Mouse (Mus musculus) embryonic facial prominence, embryonic 15.5 days (tissue): ENCODE results near the gene Dffa. TPM values are rescaled to one million over a fixed set of nuclear protein-coding genes. Genes with fewer than 3 reads are reported as not detected.

Experiments used
- ATAC-seq: fragments of 200-750 bp; cut with Nextera tagmentation; 2 replicates; pipeline ENCODE4 v1.8.0; 2017; ENCODE audit warnings: low read depth, moderate TSS enrichment; ENCODE audit not compliant: insufficient number of reproducible peaks, low FRiP score, low TSS enrichment
- H3K27ac ChIP-seq: fragments of 300-500 bp; sonication (generic); replicated peaks from 2 replicates; pipeline ENCODE4 v1.5.1; 2015; ENCODE audit warnings: mild to moderate bottlenecking, inconsistent platforms
- H3K27me3 ChIP-seq: fragments of 300-500 bp; sonication (generic); 2 replicates; pipeline ENCODE4 v1.6.1; 2015; ENCODE audit warnings: inconsistent platforms
- H3K36me3 ChIP-seq: fragments of 300-500 bp; sonication (generic); 2 replicates; pipeline ENCODE4 v1.6.1; 2015; ENCODE audit warnings: mild to moderate bottlenecking, inconsistent platforms
- H3K4me1 ChIP-seq: fragments of 300-500 bp; sonication (generic); 2 replicates; pipeline ENCODE4 v1.6.1; 2015; ENCODE audit warnings: inconsistent platforms
- H3K4me2 ChIP-seq: fragments of 300-500 bp; sonication (generic); replicated peaks from 2 replicates; pipeline ENCODE4 v1.6.1; 2015; ENCODE audit warnings: mild to moderate bottlenecking, inconsistent platforms
- H3K4me3 ChIP-seq: fragments of 300-500 bp; sonication (generic); replicated peaks from 2 replicates; pipeline ENCODE4 v1.5.1; 2015; ENCODE audit warnings: mild to moderate bottlenecking, inconsistent platforms
- H3K9ac ChIP-seq: fragments of 300-500 bp; sonication (generic); 2 replicates; pipeline ENCODE4 v1.6.1; 2015; ENCODE audit warnings: inconsistent platforms
- H3K9me3 ChIP-seq: fragments of 300-500 bp; sonication (generic); replicated peaks from 2 replicates; pipeline ENCODE4 v1.6.1; 2016; ENCODE audit warnings: inconsistent platforms
- WGBS: fragments of 180-500 bp; shearing (Covaris S2); methylation state at CpG from one replicate; pipeline ENCODE4 v1.1.7; 2015; 5-methylcytosine and 5-hydroxymethylcytosine counted together
- polyA plus RNA-seq: library from polyadenylated mRNA; unstranded; fragments of >200 nt; fragmentation: Nextera tagmentation; extraction: Ambion mirVana; gene quantifications from 2 replicates; pipeline ENCODE4 v1.2.1, GENCODE M21; 2015

Gene Dffa
- polyA plus RNA-seq, 1 experiment from 2014 or later, result 35.0 TPM

DNA sequence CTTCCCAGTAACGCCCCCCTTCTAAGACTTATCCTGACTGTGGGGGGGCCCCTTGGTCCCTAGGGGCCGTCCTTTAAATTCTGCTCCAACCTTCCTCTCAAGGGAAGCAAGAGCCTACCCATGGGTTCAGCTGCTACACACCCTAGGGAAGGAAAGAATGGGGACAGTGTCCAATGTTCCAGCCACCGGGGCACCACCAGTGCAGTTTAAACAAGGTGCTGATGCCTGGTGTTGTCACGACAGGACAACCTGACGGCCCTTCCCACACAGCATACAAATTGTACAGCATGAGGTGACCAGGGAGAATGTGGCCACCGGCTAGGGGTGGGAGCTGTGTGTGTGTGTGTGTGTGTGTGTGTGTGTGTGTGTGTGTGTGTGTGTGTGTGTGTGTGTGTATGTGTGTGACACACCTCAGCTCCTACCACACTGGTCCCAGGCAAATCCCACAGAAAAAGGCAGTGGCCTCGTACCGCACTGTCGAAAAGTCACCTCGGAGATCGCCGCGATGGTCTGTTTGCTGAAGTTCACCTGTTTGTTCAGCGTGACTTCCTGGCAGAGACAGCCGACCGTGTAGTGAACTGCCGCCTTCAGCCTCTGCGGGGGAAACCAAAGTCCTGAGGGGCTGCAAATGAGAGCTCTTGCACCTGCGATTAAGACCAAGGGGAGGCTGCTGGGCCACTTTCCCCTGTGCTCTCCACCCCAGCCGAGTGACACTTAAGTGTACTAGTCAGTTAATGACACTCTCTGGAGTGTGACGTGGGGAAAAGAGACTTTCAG, 28.0 kb downstream of the Dffa start:
- H3K9ac ChIP-seq, result no peak overlapping the region
- no peaks in the 10 kb centered on the region for H3K9me3 ChIP-seq
- peaks cover 11% of the 10 kb centered on the region for H3K4me1 ChIP-seq
- H3K4me3 ChIP-seq, result no peak overlapping the region
- no peaks in the 10 kb centered on the region for H3K27me3 ChIP-seq
- H3K4me2 ChIP-seq, result no peak overlapping the region
- H3K27ac ChIP-seq, result no peak overlapping the region
- peaks cover 26% of the 10 kb centered on the region; the same call in 1 of the 2 replicates for H3K36me3 ChIP-seq
- no peak for ATAC-seq
- WGBS, result 86% methylated on average over 21 of the region's 21 CpGs

DNA sequence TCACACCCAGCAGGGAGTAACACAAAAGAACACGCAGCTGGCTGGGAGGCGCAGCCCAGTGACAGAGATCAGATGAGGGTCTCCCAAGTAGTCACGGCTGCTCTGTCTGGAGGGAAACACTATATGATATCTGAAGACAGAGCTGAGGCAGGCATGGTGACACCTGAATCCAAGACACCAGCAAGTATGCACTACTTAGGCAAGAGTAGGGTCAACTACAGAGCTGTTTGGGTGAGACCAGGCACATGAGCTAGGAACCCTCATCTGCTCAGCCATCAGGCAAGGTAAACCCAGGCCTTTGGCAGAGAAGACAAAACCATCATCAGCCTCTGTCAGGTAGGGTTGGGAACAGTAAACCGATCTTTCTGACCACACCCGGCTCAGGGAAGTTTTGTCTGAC, 29.4 kb downstream of the Dffa start:
- WGBS, result 76% methylated on average over 5 of the region's 5 CpGs
- no peak for ATAC-seq
- no peak overlapping the region for H3K9ac ChIP-seq

DNA sequence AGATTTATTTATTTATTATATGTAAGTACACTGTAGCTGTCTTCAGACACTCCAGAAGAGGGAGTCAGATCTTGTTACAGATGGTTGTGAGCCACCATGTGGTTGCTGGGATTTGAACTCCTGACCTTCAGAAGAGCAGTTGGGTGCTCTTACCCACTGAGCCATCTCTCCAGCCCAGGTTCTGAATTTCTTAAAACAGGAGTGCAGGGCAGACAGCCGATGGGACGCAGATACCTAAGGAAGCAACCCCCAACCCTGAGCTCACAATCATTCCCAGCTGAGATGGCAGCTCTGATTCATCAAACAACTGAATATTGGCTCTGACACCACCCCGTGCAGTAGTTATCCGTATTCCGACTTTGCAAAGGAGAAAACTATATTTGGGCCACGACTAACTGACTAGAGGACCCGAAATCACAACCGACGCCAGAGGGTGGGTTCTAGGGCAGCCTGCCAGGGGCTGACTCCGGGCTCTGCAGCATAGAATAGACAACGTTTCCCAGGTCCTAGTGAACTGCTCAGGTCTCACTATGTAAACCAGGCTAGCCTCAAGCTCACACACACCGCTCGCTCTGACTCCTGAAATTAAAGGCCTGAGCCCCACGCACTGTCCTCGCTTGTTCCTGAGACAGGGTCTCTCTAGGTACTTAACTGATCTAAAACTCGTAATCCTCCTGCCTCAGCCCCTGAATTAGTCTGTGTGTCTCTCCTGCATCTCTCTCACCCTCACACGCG, 32.3 kb downstream of the Dffa start:
- peak overlapping the region; percentile 81 for H3K4me2 ChIP-seq
- ATAC-seq, result no peak
- peak overlapping the region; percentile 89; the same call in 1 of the 2 replicates for H3K27ac ChIP-seq
- peaks cover 11% of the 10 kb centered on the region for H3K4me1 ChIP-seq
- 39% methylated on average over 18 of the region's 18 CpGs for WGBS
- no peaks in the 10 kb centered on the region for H3K27me3 ChIP-seq
- H3K9ac ChIP-seq, result peak overlapping the region; percentile 62
- H3K36me3 ChIP-seq, result 0 out of 2 replicates have a peak, but pooled peaks cover under 1% of the 10 kb centered on the region
- no peaks in the 10 kb centered on the region for H3K9me3 ChIP-seq
- H3K4me3 ChIP-seq, result peak overlapping the region; percentile 72

More for the DNA sequence above, 29.4 kb downstream of the Dffa start:
- H3K4me2 ChIP-seq, result no peak overlapping the region
- no peak overlapping the region for H3K27ac ChIP-seq
- no peak overlapping the region for H3K4me3 ChIP-seq
- H3K27me3 ChIP-seq, result no peaks in the 10 kb centered on the region
- H3K4me1 ChIP-seq, result peaks cover 11% of the 10 kb centered on the region
- H3K9me3 ChIP-seq, result no peaks in the 10 kb centered on the region
- H3K36me3 ChIP-seq, result peaks cover 20% of the 10 kb centered on the region; the same call in 1 of the 2 replicates

DNA sequence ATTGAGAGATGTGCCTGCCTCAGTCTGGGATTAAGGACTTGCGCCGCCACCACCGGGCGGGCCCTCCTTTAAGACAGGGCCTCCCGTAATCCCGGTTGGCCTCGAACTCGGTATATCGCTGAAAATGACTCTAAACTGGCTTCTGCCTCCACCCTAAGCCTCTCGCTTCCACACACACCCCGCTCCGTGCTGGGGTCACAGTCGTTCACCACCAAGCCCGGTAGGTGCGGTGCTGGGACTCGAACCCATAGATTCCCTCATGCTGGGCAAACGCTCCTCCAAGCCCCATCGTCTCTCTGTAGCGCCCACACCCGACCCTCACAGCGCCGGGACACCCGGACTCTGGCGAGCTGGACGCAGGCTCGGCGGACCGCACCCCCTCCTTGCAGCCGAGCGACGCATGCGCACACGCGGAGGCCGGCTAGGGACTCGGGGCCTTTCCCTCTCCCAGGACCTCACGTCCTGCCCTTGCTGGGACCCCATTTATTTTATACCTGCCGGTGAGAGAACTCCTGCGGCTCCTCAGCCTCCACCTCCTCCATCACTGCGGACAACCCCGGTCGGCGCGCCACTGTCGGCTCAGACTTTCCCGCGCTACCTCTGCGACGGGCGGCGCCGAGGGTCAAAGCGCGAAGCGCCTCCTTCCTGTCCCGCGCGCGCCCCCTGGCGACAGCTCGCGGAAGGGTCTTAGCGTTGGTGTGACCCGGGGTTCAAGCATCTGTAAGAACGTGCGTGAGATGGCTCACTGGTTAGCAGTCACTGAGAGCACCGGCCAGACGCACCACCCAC, 33.2 kb downstream of the Dffa start, which contains the start of gene Cenps:
Cenps (minus strand) TSS at position 648 of the 789 bp plus-strand sequence.
- Histone ChIP-seq H3K4me2 (peak within 1 kb of the TSS; percentile 81), H3K4me3 (peak within 1 kb of the TSS; percentile 72), H3K4me1 (peaks cover 11% of the 10 kb centered on the region), H3K27me3 (no peaks in the 10 kb centered on the region), H3K36me3 (no peaks in the 10 kb centered on the region), H3K27ac (peak within 1 kb of the TSS; percentile 89), H3K9ac (peak within 1 kb of the TSS; percentile 62), H3K9me3 (no peaks in the 10 kb centered on the region)
- peak; percentile 88 for ATAC-seq
- under 1% methylated on average over 68 of the region's 68 CpGs for WGBS

DNA sequence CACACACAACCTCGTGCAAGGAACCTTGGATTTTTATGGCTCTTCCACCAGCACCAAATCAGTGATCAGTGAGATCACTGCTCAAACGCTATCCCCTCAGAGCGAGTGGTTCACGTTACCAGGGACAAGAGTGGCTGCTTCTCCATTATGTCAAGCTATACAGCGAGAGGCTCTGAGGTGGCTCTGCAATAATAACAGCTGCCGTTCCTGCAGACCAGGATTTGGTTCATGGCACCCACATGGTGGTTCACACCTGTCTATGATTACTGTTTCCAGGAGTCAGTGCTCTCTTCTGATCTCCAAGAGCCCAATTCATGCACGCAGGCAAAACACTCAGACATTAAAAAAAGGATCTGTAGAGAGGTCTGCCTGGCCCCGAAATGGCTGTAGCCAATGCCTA, 34.6 kb downstream of the Dffa start:
- Histone ChIP-seq H3K27ac (no peak overlapping the region), H3K4me3 (no peak overlapping the region), H3K9me3 (no peaks in the 10 kb centered on the region), H3K36me3 (no peaks in the 10 kb centered on the region), H3K9ac (no peak overlapping the region), H3K27me3 (no peaks in the 10 kb centered on the region), H3K4me2 (no peak overlapping the region), H3K4me1 (peaks cover 8% of the 10 kb centered on the region)
- WGBS, result 51% methylated on average over 8 of the region's 8 CpGs
- no peak for ATAC-seq

DNA sequence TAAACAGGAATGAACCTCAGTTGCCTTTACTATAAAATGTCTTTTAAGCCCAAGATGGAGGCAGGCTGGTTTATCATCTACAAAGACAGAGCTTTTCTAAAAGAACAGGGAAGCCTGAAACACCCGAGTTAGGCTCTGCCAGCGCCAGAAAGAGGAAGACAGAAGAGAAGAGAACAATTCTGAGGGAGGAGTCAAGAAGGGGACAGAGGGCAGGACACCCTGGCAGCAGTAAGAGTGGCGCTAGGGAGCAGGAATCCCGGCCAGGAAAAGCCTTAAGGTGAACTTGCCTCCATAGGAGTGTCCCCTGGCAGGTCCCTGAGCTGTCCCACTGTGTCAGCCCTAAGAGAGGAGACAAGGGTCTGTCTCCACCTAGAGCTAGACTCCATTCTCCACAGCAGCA, 39.6 kb downstream of the Dffa start:
- Histone ChIP-seq H3K27me3 (no peaks in the 10 kb centered on the region), H3K9ac (no peak overlapping the region), H3K4me2 (no peak overlapping the region), H3K9me3 (no peaks in the 10 kb centered on the region), H3K4me3 (no peak overlapping the region), H3K36me3 (no peaks in the 10 kb centered on the region), H3K27ac (no peak overlapping the region), H3K4me1 (peaks cover 6% of the 10 kb centered on the region)
- ATAC-seq, result no peak
- 39% methylated on average over 4 of the region's 4 CpGs for WGBS

DNA sequence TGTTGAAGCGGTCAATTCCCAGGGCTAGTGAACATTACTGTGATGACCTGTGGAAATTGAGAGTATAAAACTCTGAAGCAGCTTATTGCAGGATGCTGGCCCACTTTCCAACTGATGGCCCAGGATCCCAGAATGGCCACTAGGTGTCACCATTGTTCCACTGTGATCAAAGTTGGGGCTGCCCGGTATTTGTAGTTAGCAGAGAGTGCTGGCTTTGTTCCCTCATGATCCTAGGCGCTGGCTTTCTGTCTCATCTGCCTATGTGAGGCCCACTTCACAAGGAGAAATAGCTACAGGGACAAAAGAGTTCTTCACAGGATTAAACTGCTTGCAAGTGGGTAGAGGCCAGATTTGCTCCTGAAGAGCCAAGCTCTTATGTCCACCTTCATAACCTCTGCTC, 40.5 kb downstream of the Dffa start:
- H3K36me3 ChIP-seq, result no peaks in the 10 kb centered on the region; the same call in 1 of the 2 replicates
- peaks cover 6% of the 10 kb centered on the region for H3K4me1 ChIP-seq
- H3K27me3 ChIP-seq, result no peaks in the 10 kb centered on the region
- no peak overlapping the region for H3K4me3 ChIP-seq
- no peak overlapping the region for H3K4me2 ChIP-seq
- H3K9ac ChIP-seq, result no peak overlapping the region
- no peak overlapping the region for H3K27ac ChIP-seq
- no peaks in the 10 kb centered on the region for H3K9me3 ChIP-seq
- WGBS, result 8% methylated on average over 3 of the region's 3 CpGs
- peak; percentile 77 for ATAC-seq

DNA sequence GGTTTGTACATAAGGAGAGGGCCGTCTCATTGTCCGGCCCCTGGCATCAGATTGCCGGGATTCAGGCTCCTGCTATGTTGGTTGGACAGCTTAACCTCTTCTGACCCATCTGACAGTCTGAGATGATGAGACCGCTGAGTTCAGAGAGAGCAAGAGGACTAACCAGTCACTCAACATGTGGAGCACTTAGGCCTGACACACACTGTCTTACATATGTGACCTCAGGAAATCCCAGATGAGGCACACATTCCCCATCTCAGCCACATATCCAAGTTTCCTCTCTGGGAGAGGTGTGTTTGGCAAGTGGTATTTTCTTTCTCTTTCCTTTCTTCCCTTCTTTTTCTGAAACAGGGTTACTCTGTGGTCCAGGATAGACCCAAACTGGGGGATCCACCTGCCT, 41.2 kb downstream of the Dffa start:
- Histone ChIP-seq H3K4me3 (no peak overlapping the region), H3K27me3 (no peaks in the 10 kb centered on the region), H3K4me2 (no peak overlapping the region), H3K27ac (no peak overlapping the region), H3K36me3 (peaks cover 7% of the 10 kb centered on the region), H3K9ac (no peak overlapping the region), H3K9me3 (no peaks in the 10 kb centered on the region), H3K4me1 (peaks cover 6% of the 10 kb centered on the region)
- 63% methylated on average over 4 of the region's 4 CpGs for WGBS
- ATAC-seq, result no peak

DNA sequence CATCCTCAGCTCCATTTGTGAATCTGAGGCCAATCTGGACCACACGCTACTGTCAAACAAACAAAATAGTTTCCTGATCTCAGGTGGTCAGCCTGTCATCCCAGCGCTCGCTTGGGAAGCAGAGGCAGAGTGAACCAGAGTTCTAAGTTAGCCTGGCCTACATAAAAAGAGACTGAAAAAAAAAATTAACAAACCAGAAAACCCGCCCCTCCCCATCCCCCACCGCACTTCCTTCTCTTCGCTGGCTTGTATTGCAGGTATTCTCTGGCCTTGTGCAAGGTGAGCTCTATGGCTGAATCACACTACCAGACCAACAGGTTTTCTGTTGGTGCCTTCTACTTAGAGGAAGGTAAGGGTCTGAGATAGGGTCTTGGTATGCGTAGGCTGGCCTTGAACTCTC, 43.6 kb downstream of the Dffa start:
- no peak overlapping the region for H3K9ac ChIP-seq
- H3K27me3 ChIP-seq, result no peaks in the 10 kb centered on the region
- H3K36me3 ChIP-seq, result peaks cover 30% of the 10 kb centered on the region
- H3K4me1 ChIP-seq, result peaks cover 6% of the 10 kb centered on the region
- no peaks in the 10 kb centered on the region for H3K9me3 ChIP-seq
- no peak overlapping the region for H3K4me2 ChIP-seq
- 70% methylated on average over 7 of the region's 7 CpGs for WGBS
- H3K27ac ChIP-seq, result peak overlapping the region; percentile 39; the same call in 1 of the 2 replicates
- no peak for ATAC-seq
- H3K4me3 ChIP-seq, result no peak overlapping the region

DNA sequence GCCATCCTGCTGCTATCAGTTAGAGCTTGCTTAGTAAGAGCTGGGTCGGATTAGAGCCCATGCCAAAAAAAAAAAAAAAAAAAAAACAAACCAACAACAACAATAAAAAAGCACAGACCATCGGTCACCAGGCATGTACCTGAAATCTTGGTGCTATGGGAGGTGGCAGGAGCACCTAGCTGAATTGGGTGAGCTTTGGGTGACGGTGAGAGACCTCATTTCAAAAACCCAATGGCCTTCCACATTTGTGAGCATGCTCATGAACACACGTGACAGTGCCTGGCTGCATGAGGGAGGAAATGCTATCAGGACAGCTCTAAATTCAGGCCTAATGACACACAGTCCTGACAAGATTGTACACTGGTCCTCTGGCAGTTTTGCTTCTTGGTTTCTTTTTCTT, 44.1 kb downstream of the Dffa start:
- Histone ChIP-seq H3K9me3 (no peaks in the 10 kb centered on the region), H3K4me1 (peaks cover 6% of the 10 kb centered on the region), H3K27me3 (no peaks in the 10 kb centered on the region), H3K4me2 (no peak overlapping the region), H3K4me3 (no peak overlapping the region), H3K9ac (no peak overlapping the region), H3K27ac (no peak overlapping the region), H3K36me3 (peaks cover 36% of the 10 kb centered on the region)
- 70% methylated on average over 4 of the region's 4 CpGs for WGBS
- ATAC-seq, result no peak

DNA sequence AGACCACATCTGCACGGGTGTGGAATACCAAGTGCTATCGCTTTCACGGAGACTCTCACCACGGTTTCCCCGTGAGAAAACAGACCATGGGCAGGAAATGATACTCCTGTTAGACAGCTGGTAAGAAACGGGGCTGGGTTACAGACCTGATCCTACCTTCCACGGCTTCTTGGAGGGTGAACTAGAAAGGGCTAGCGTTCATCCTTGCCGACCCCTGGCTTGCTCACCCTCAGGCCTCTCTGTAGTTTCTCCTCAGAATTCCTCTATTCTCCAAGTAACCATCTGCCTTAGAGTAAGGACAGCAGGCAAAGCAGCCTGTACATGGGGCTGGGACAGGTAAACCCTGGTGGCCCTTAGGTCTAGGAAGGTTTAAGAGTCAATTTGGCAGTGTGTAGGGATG, 45.2 kb downstream of the Dffa start:
- H3K27me3 ChIP-seq, result no peaks in the 10 kb centered on the region
- H3K9ac ChIP-seq, result no peak overlapping the region
- no peak overlapping the region for H3K27ac ChIP-seq
- 60% methylated on average over 9 of the region's 9 CpGs for WGBS
- no peak overlapping the region for H3K4me2 ChIP-seq
- no peak for ATAC-seq
- H3K4me1 ChIP-seq, result peaks cover 6% of the 10 kb centered on the region
- peaks cover 47% of the 10 kb centered on the region for H3K36me3 ChIP-seq
- no peaks in the 10 kb centered on the region for H3K9me3 ChIP-seq
- no peak overlapping the region for H3K4me3 ChIP-seq
